Mouse (Mus musculus) MEL (cell line): ENCODE results near the gene Nxnl1. TPM values are rescaled to one million over a fixed set of nuclear protein-coding genes. Genes with fewer than 3 reads are reported as not detected.
A peak's percentile ranks its signal among the peaks of the same experiment; 100 is the strongest.

Experiments used
- DNase-seq: peaks from one replicate; pipeline ENCODE4 v3.0.0; 2011; ENCODE audit warnings: low read depth, low spot score
- H3K27ac ChIP-seq: 2 replicates; pipeline ENCODE4 v1.5.1; 2012; ENCODE audit warnings: low read depth, mild to moderate bottlenecking, control low read depth, low read length, moderate library complexity; ENCODE audit not compliant: control insufficient read depth
- H3K27me3 ChIP-seq, 2 experiments: fragments of 150-350 bp in 1 of 2; sonication (generic) in 1 of 2; 2 replicates each; pipeline ENCODE4 v1.6.1; 2012; ENCODE audit warnings: low read length in 2 of 2, mild to moderate bottlenecking in 2 of 2, improper control_type of control experiment in 1 of 2, moderate library complexity in 1 of 2; ENCODE audit not compliant: insufficient read depth in 2 of 2, control insufficient read depth in 1 of 2
- H3K36me3 ChIP-seq, 2 experiments: 2 replicates each; pipeline ENCODE4 v1.6.1; 2012 to 2014; ENCODE audit warnings: low read length in 2 of 2, improper control_type of control experiment in 1 of 2, inconsistent platforms in 1 of 2, mild to moderate bottlenecking in 1 of 2; ENCODE audit not compliant: insufficient read depth in 2 of 2, control insufficient read depth in 1 of 2
- H3K4me1 ChIP-seq, 2 experiments: fragments of 150-350 bp in 1 of 2; sonication (generic) in 1 of 2; 2 replicates each; pipeline ENCODE4 v1.6.1; 2012; ENCODE audit warnings: low read length in 2 of 2, improper control_type of control experiment in 1 of 2, mild to moderate bottlenecking in 1 of 2; ENCODE audit not compliant: insufficient read depth in 2 of 2, control insufficient read depth in 1 of 2
- H3K4me3 ChIP-seq, 2 experiments: fragments of 150-350 bp in 1 of 2; sonication (generic) in 1 of 2; 2 replicates each; pipeline ENCODE4 v1.5.1; 2012; ENCODE audit warnings: low read depth in 2 of 2, low read length in 2 of 2, mild to moderate bottlenecking in 2 of 2, moderate library complexity in 2 of 2, control low read depth in 1 of 2, improper control_type of control experiment in 1 of 2; ENCODE audit not compliant: control insufficient read depth in 1 of 2, insufficient read depth in 1 of 2
- H3K79me2 ChIP-seq: 2 replicates; pipeline ENCODE4 v1.6.1; 2012; ENCODE audit warnings: mild to moderate bottlenecking, low read length, moderate library complexity; ENCODE audit not compliant: control insufficient read depth, poor library complexity, insufficient read depth
- H3K9ac ChIP-seq: 2 replicates; pipeline ENCODE4 v1.6.1; 2012; ENCODE audit warnings: low read depth, mild to moderate bottlenecking, control low read depth, low read length, moderate library complexity; ENCODE audit not compliant: control insufficient read depth, poor library complexity, severe bottlenecking
- H3K9me3 ChIP-seq: fragments of 150-350 bp; sonication (generic); replicated peaks from 2 replicates; pipeline ENCODE4 v1.6.1; 2012; ENCODE audit warnings: mild to moderate bottlenecking, low read length, improper control_type of control experiment, moderate library complexity; ENCODE audit not compliant: insufficient read depth
- CTCF ChIP-seq, 3 experiments: IDR thresholded peaks in 2 of 3; conservative IDR thresholded peaks in 1 of 3; 2 replicates each; pipeline ENCODE4 v1.5.1; 2011 to 2012; ENCODE audit warnings: low read length in 3 of 3, low read depth in 2 of 3, mild to moderate bottlenecking in 2 of 3, improper control_type of control experiment in 1 of 3, inconsistent platforms in 1 of 3, mixed read lengths in 1 of 3, moderate library complexity in 1 of 3; ENCODE audit not compliant: control insufficient read depth in 1 of 3, insufficient read depth in 1 of 3, poor library complexity in 1 of 3, severe bottlenecking in 1 of 3
- ELF1 ChIP-seq: IDR thresholded peaks from 2 replicates; pipeline ENCODE4 v1.6.1; 2014; ENCODE audit warnings: low read depth, mild to moderate bottlenecking, inconsistent platforms, low read length, improper control_type of control experiment, moderate library complexity
- GABPA ChIP-seq: IDR thresholded peaks from 2 replicates; pipeline ENCODE4 v1.6.1; 2012; ENCODE audit warnings: low read depth, mild to moderate bottlenecking, inconsistent platforms, low read length, improper control_type of control experiment, moderate library complexity
- GATA1 ChIP-seq: IDR thresholded peaks from 2 replicates; pipeline ENCODE4 v1.6.1; 2011; ENCODE audit warnings: low read depth, low read length, improper control_type of control experiment
- JUND ChIP-seq: IDR thresholded peaks from 2 replicates; pipeline ENCODE4 v1.6.1; 2011; ENCODE audit warnings: low read depth, mild to moderate bottlenecking, improper control_type of control experiment, low read length
- KAT2A ChIP-seq: conservative IDR thresholded peaks from 2 replicates; pipeline ENCODE4 v1.6.1; 2012; ENCODE audit warnings: low read depth, low read length, improper control_type of control experiment, inconsistent platforms
- MAFK ChIP-seq: IDR thresholded peaks from 2 replicates; pipeline ENCODE4 v1.6.1; 2011; ENCODE audit warnings: low read depth, mild to moderate bottlenecking, low read length, improper control_type of control experiment, borderline replicate concordance
- MXI1 ChIP-seq: IDR thresholded peaks from 2 replicates; pipeline ENCODE4 v1.6.1; 2011; ENCODE audit warnings: mild to moderate bottlenecking, low read depth, low read length, improper control_type of control experiment
- MYB ChIP-seq: IDR thresholded peaks from 2 replicates; pipeline ENCODE4 v1.6.1; 2011; ENCODE audit warnings: mild to moderate bottlenecking, low read depth, low read length, improper control_type of control experiment
- POLR2A ChIP-seq, 2 experiments: IDR thresholded peaks; 2 replicates each; pipeline ENCODE4 v1.6.1; 2011 to 2012; ENCODE audit warnings: low read length in 2 of 2, mild to moderate bottlenecking in 2 of 2, control low read depth in 1 of 2, improper control_type of control experiment in 1 of 2, low read depth in 1 of 2, moderate library complexity in 1 of 2; ENCODE audit not compliant: control insufficient read depth in 1 of 2, insufficient read depth in 1 of 2, poor library complexity in 1 of 2
- POLR2AphosphoS2 ChIP-seq: IDR thresholded peaks from 2 replicates; pipeline ENCODE4 v1.6.1; 2011; ENCODE audit warnings: low read length, improper control_type of control experiment
- RAD21 ChIP-seq: IDR thresholded peaks from 2 replicates; pipeline ENCODE4 v1.6.1; 2011; ENCODE audit warnings: mild to moderate bottlenecking, low read depth, low read length, improper control_type of control experiment
- RCOR1 ChIP-seq: IDR thresholded peaks from 2 replicates; pipeline ENCODE4 v1.6.1; 2012; ENCODE audit warnings: low read depth, mild to moderate bottlenecking, inconsistent platforms, low read length, improper control_type of control experiment
- TAL1 ChIP-seq: IDR thresholded peaks from 2 replicates; pipeline ENCODE4 v1.6.1; 2012; ENCODE audit warnings: mild to moderate bottlenecking, inconsistent platforms, low read length, moderate library complexity, mixed read lengths
- TCF12 ChIP-seq: IDR thresholded peaks from 2 replicates; pipeline ENCODE4 v1.6.1; 2014; ENCODE audit warnings: low read depth, mild to moderate bottlenecking, inconsistent platforms, low read length, improper control_type of control experiment, moderate library complexity
- UBTF ChIP-seq: IDR thresholded peaks from 2 replicates; pipeline ENCODE4 v1.6.1; 2012; ENCODE audit warnings: low read depth, mild to moderate bottlenecking, inconsistent platforms, low read length, improper control_type of control experiment, moderate library complexity, borderline replicate concordance; ENCODE audit not compliant: insufficient read depth
- USF2 ChIP-seq, 2 experiments: IDR thresholded peaks; 2 replicates each; pipeline ENCODE4 v1.6.1; 2011 to 2012; ENCODE audit warnings: improper control_type of control experiment in 2 of 2, low read length in 2 of 2, borderline replicate concordance in 1 of 2, inconsistent platforms in 1 of 2, low read depth in 1 of 2, mild to moderate bottlenecking in 1 of 2; ENCODE audit not compliant: insufficient read depth in 1 of 2
- ZC3H11A ChIP-seq: IDR thresholded peaks from 2 replicates; pipeline ENCODE4 v1.6.1; 2012; ENCODE audit warnings: low read depth, mild to moderate bottlenecking, inconsistent platforms, low read length, improper control_type of control experiment
- ZKSCAN1 ChIP-seq: IDR thresholded peaks from 2 replicates; pipeline ENCODE4 v1.6.1; 2012; ENCODE audit warnings: low read depth, mild to moderate bottlenecking, inconsistent platforms, low read length, improper control_type of control experiment, moderate library complexity
- ZMIZ1 ChIP-seq: IDR thresholded peaks from 2 replicates; pipeline ENCODE4 v1.6.1; 2012; ENCODE audit warnings: low read depth, mild to moderate bottlenecking, inconsistent platforms, low read length, improper control_type of control experiment, moderate library complexity
- ZNF384 ChIP-seq: IDR thresholded peaks from 2 replicates; pipeline ENCODE4 v1.6.1; 2012; ENCODE audit warnings: low read depth, mild to moderate bottlenecking, inconsistent platforms, low read length, improper control_type of control experiment
- polyA plus RNA-seq, 2 experiments: library from polyadenylated mRNA; stranded (reverse) in 1 of 2; unstranded in 1 of 2; fragments of >175 nt in 1 of 2; fragments of >200 nt in 1 of 2; gene quantifications; 2 replicates each; pipeline versions ENCODE4 v1.2.1 to v1.2.4; 2012; ENCODE audit warnings: low replicate concordance in 2 of 2, low read depth in 1 of 2; ENCODE audit not compliant: insufficient read length in 2 of 2, insufficient read depth in 1 of 2, missing spikeins in 1 of 2
- total RNA-seq: library from RNA; depleted of rRNA; stranded (reverse); fragments of 300-350 nt; gene quantifications from 2 replicates; pipeline ENCODE4 v1.2.3, GENCODE M21; 2012

Gene Nxnl1
- total and polyA plus RNA-seq, 3 experiments: 0.04 to 1.2 TPM; not detected in 1

GRCm38 (mm10) chr8:71597451-71597850, 31.1 kb upstream of the Nxnl1 start, which contains the start of gene Fam129c:
TSS of gene Fam129c (plus strand) at chr8:71597648.
- Histone ChIP-seq H3K79me2 (peaks cover 13% of the 10 kb centered on the region), H3K27me3 (no peaks in the 10 kb centered on the region), H3K4me1 (peaks cover 9 to 24% of the 10 kb centered on the region in 2 experiments), H3K27ac (peak within 1 kb of the TSS; percentile 3; the same call in 1 of the 2 replicates), H3K36me3 (peaks cover 0 to 12% of the 10 kb centered on the region in 2 experiments; a peak in 3 of 4 replicates), H3K9ac (no peak within 1 kb of the TSS), H3K9me3 (no peaks in the 10 kb centered on the region), H3K4me3 (no peak within 1 kb of the TSS)
- DNase-seq: no peak
- TF ChIP-seq ZNF384: no peak
- TF ChIP-seq ELF1: no peak
- no peak for TF ChIP-seq POLR2A (IDR thresholded peaks at IDR 0.05; ENCODE audit: control insufficient read depth in 1 of 2, insufficient read depth in 1 of 2, low read depth in 1 of 2, low read length in 2 of 2, poor library complexity in 1 of 2)
- no peak for TF ChIP-seq RAD21
- TF ChIP-seq UBTF: no peak
- no peak for TF ChIP-seq MXI1
- TF ChIP-seq CTCF (IDR thresholded peaks at IDR 0.05 in 2 of 3, conservative IDR thresholded peaks at IDR 0.05 in 1 of 3; ENCODE audit: control insufficient read depth in 1 of 3, insufficient read depth in 1 of 3, low read depth in 2 of 3, low read length in 3 of 3, poor library complexity in 1 of 3, severe bottlenecking in 1 of 3): no peak
- no peak for TF ChIP-seq POLR2AphosphoS2
- TF ChIP-seq, all 39 proteins: peak for 0

GRCm38 (mm10) chr8:71596798-71597197, 30.4 kb upstream of the Nxnl1 start:
- no peak overlapping the region for H3K9ac ChIP-seq
- H3K4me3 ChIP-seq: no peak overlapping the region
- no peak overlapping the region for H3K27ac ChIP-seq
- H3K36me3 ChIP-seq: peaks cover 0 to 12% of the 10 kb centered on the region in 2 experiments; a peak in 3 of 4 replicates
- no peak for TF ChIP-seq ELF1
- no peak for TF ChIP-seq ZKSCAN1
- TF ChIP-seq GABPA: no peak
- TF ChIP-seq TAL1: no peak
- no peak for TF ChIP-seq MYB
- TF ChIP-seq UBTF: no peak
- TF ChIP-seq, all 39 proteins: peak for 0
- Histone ChIP-seq H3K4me1 (peaks cover 9 to 24% of the 10 kb centered on the region in 2 experiments), H3K27me3 (no peaks in the 10 kb centered on the region), H3K9me3 (no peaks in the 10 kb centered on the region), H3K79me2 (peaks cover 17% of the 10 kb centered on the region)
- peak; percentile 85 for DNase-seq

GRCm38 (mm10) chr8:71596384-71596783, 30.0 kb upstream of the Nxnl1 start:
- Histone ChIP-seq H3K36me3 (peaks cover 0 to 12% of the 10 kb centered on the region in 2 experiments; a peak in 3 of 4 replicates), H3K4me1 (peaks cover 9 to 24% of the 10 kb centered on the region in 2 experiments), H3K9me3 (no peaks in the 10 kb centered on the region), H3K9ac (no peak overlapping the region), H3K79me2 (peaks cover 17% of the 10 kb centered on the region), H3K27ac (peak overlapping the region; percentile 3; the same call in 1 of the 2 replicates), H3K27me3 (no peaks in the 10 kb centered on the region), H3K4me3 (no peak overlapping the region)
- TF ChIP-seq KAT2A: no peak
- no peak for TF ChIP-seq RCOR1
- TF ChIP-seq ZMIZ1: no peak
- no peak for TF ChIP-seq GATA1
- TF ChIP-seq ZC3H11A: no peak
- TF ChIP-seq MAFK: no peak
- TF ChIP-seq TAL1: no peak
- TF ChIP-seq RAD21: no peak
- TF ChIP-seq TCF12: no peak
- no peak for TF ChIP-seq USF2 (IDR thresholded peaks at IDR 0.05; ENCODE audit: borderline replicate concordance in 1 of 2, insufficient read depth in 1 of 2, low read depth in 1 of 2, low read length in 2 of 2)
- no peak for TF ChIP-seq GABPA
- no peak for TF ChIP-seq JUND
- peak; percentile 47 for DNase-seq
